Mouse (Mus musculus): ENCODE measurements at regions not wholly inside any gene's neighbourhood (a gene's known extent, or its start where the extent isn't known, plus 50 kb on each side); places are given as distances from the start of the nearest gene placed in this dataset.

DNA sequence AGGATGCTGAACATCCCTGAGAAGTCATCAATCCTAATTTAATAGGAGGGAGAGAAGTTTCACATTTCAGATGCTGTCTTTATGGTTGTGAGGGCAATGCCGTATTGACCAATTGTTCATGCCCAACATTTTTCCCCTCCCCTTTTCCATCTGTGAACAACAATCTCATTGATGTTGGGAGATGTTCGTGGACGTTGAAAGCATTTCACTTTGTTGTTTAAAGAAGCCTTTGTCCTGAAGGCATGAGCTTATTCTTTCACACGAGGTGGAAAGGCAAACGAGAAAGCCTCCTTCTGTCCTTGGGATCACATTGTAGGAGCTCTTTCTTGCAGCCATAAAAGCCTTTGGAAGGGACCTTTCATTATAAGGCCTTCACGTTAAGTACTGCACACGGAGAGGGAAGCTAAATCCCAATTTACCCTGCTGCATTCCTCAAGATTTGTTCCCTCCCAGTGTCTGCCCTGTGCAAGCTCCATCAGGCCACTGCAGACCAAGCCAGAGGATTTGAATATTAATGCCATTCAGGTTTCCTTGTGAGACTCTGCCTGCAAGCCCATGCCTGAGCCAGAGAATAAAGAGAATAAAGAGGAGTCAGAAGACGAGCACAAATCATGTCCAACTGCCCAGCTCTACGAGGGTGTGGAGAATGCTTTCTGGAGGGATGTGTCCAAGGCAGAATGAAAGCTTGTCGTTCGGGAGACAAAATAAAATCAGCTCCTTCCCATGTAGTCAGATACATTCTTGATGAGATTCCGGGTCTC is 195.4 kb downstream of the Tmem38b start:
- TF ChIP-seq CTCF (IDR thresholded peaks at IDR 0.05; ENCODE audit: low read depth, low read length) (no peak), POLR2A (IDR thresholded peaks at IDR 0.05; ENCODE audit: extremely low read depth, insufficient read depth, low read length) (no peak)
